Mouse (Mus musculus) embryo, embryonic 11.5 days (tissue): Measurements from ENCODE around the gene Scarf1.

Experiments used
- DNase-seq: peaks from one replicate; pipeline ENCODE4 v3.0.0-alpha.2; 2012; ENCODE audit warnings: low read depth, low spot score

Scarf1 gene

DNA sequence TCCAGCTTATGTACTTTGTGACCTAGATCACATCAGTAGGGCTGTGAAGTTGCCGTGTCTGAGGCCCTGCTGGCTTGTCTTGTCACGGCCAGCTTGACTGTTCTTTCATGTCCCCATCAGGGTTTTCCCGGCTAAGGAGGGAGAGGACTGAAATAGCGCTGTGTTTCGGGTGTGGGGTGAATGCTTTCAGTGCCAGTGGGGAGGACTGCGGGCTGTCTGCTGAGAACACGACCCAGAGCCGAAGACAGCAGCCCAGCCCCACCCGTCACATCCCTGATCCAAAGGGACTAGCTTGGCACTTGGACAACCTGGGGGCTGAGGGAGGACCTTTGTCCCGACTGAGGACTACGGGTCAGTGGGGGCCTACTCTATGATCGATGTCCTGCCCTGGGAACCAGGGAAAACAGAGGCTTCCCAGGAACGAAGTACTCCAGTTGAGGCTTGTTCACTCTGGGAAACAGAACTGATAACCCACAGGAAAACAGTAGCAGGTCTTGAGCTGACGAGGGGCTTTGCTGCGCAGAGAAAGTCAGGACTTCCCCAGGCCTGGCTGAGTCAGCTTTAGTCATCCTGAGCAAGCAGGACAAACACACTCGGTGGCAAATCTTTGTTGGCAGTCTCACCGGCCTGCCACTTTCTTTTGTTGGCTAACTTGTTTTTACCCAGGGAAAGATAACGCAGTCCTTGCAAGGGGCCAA, 50.7 kb downstream of the Scarf1 start:
- no peak for DNase-seq

DNA sequence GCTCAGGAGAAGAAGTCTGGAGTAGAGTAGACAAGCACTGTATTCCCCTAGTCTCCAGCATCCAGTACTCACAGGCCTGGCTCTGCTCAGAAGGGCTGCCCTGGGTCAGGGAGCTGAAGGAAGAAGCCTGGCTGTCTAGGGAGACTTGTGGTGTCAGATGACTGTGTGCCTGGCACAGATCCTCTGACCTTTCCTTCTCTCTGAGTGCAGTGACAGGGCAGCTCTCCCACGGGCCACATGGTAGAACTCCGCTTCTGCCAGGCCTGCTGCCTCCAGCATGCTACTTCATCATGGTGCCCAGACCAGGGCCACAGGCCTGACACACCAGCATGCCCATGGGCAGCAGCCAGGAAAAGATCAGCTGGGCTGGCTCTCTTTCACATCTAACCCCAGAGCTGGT, 52.5 kb downstream of the Scarf1 start:
- no peak for DNase-seq

GRCm38 (mm10) chr11:75566276-75567196, 53.2 kb downstream of the Scarf1 start:
- DNase-seq: no peak

GRCm38 (mm10) chr11:75567346-75568114, 54.2 kb downstream of the Scarf1 start:
- DNase-seq: no peak

- DNase-seq: no peak
These were observed 54.8 kb downstream of the Scarf1 start for GRCm38 (mm10) chr11:75568115-75568511.

- no peak for DNase-seq
These were observed 55.6 kb downstream of the Scarf1 start for GRCm38 (mm10) chr11:75568962-75569361.

GRCm38 (mm10) chr11:75570375-75571125, 57.2 kb downstream of the Scarf1 start:
- no peak for DNase-seq

- DNase-seq: no peak
These were observed 58.0 kb downstream of the Scarf1 start for GRCm38 (mm10) chr11:75571126-75571990.

GRCm38 (mm10) chr11:75572301-75572791, 59.0 kb downstream of the Scarf1 start:
- no peak for DNase-seq

- peak; percentile 95 for DNase-seq
These were observed 59.7 kb downstream of the Scarf1 start for GRCm38 (mm10) chr11:75572854-75573650.

DNA sequence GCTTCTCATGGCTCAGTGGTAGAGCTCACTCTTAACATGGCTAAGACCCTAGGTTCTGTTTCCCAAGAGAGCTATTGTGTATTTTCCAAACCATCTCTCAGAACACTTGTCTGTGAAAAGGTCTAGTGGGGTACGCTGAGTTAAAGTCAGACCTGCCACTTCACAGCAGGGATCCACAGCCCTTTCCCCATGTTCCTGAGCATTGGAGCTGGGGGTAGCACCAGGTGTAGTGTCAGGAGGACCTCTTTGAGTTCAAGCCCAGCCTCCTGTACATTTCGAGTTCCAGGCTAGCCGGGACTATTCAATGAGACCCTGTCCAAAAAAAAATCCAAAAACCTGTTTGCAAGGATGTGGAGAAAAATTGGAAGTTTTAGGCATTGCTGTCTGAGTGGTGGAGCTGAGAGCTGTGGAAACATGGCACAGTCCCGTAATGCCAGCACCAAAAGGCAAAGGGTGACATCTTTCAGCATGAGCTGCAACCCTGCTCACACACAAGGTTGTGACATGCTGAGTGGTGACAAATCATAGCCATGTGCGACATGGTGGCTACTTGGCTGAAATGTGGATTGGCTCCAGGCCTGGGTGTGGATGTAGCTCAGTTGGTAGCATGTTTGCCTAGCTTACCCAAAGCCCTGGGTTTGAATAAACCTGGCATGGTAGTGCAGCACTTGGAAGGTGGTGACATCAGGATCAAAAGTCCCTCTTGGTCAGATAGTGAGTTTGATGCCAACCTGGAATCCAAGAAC, 61.2 kb downstream of the Scarf1 start:
- no peak for DNase-seq

- no peak for DNase-seq
These were observed 62.3 kb downstream of the Scarf1 start for GRCm38 (mm10) chr11:75575560-75576123.
